Mouse (Mus musculus) right cerebral cortex, adult 18-20 months (tissue): ENCODE measurements around the gene Ankmy1.

ENCODE experiments used
- DNase-seq: peaks from one replicate; pipeline ENCODE4 v3.0.0; 2022; ENCODE audit warnings: mixed read lengths

Gene Ankmy1

DNA sequence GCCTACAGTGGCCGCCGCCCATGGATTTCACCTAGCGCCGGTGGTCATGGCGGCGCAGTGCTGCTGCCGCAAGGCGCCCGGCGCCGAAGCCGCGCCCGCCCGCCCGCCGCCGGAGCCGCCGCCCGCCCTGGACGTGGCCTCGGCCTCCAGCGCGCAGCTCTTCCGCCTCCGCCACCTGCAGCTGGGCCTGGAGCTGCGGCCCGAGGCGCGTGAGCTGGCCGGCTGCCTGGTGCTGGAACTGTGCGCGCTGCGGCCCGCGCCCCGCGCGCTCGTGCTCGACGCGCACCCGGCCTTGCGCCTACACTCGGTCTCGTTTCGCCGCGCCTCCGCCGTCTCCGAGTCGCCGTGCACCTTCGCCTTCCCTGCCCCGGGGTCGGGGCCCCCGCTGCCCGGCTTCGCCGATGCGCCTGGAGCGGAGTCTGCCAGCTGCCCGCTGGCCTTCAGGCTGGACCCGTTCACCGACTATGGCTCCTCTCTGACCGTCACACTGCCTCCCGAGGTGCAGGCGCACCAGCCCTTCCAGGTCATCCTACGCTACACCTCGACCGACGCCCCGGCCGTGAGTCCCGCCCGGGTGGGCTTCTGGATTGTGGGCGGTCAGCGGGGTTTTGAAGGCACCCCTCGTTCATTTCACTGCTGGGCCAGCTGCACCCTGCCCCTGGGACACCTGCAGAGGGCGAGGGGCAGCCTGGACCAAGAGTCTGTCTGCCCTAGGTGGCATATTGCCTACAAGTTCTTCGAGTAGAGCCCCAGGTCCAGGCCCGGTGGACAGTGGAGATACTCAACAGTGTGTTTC, 8.4 kb upstream of the Ankmy1 start:
- DNase-seq: peak; percentile 82

DNA sequence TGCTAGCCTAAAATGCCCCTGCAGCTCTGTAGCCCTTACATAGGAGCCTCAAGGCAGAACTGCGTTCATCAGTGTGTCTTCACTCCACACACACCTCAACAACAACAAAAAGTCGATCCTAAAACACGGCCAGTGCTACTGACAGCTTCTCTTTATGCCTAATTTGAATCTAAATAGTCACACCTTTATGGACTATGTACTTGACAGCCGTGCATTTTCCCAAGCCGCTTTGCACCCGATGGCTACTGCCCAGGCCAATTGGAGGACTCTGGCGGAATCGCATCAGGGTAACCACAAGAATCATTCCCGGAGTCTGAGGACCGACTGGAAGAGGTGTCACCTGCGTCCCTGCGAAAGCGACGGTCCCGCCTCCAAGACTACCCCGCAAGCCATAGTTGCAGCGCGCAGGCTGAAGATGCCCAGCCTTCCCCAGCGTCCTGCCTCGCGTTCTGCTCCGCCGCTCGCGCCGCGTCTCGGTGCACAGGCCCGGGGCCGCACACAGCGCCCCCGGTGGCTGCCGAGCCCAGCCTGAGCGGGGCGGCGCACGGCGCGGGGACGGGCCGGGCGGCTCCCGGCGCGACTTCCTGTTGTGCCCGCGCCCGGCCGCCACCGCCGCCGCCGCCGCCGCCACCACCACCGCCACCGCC, 7.7 kb upstream of the Ankmy1 start, which contains the start of gene Rnpepl1:
Gene Rnpepl1 (plus strand): TSS at position 545 of the 647 bp plus-strand sequence.
- peak; percentile 85 for DNase-seq

DNA sequence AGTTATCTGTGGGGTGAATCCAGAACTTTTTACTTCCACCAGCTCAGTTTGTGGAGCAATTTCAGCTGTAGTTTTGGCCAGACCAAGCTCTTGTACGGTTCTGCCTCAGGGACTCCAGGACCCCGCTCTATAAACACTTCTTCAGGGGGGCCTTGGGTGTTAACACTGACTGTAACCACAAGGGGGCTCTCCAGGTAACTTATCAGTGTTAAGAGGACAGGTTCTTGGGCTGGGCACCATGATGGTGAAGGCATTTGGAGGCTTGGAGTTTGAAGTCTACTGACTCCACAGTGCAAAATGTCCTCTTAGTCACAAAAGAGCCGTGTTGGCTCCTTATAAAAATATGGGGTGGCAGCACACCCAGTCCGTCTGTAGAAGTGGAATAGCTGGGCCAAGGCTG, 6.4 kb upstream of the Ankmy1 start:
- DNase-seq: no peak

DNA sequence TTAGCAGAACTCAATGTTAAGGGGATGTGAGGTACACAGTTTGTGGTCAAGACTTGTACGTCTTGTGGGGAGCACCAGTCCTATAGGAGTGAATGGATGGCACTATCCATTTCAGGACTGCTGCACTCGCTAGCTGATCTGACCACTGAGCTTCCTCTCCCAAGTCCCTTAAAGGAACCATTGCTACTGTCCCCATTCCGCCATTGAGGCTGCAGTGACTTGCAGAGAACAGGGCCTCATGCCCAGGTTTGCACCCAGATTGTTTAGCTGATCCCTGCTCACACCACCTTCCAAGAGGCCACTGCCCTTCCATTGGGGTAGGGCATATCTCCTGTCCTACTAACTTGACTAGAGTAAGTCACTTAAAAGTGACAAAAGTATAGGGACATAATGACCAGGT, 6.0 kb upstream of the Ankmy1 start:
- DNase-seq: no peak

DNA sequence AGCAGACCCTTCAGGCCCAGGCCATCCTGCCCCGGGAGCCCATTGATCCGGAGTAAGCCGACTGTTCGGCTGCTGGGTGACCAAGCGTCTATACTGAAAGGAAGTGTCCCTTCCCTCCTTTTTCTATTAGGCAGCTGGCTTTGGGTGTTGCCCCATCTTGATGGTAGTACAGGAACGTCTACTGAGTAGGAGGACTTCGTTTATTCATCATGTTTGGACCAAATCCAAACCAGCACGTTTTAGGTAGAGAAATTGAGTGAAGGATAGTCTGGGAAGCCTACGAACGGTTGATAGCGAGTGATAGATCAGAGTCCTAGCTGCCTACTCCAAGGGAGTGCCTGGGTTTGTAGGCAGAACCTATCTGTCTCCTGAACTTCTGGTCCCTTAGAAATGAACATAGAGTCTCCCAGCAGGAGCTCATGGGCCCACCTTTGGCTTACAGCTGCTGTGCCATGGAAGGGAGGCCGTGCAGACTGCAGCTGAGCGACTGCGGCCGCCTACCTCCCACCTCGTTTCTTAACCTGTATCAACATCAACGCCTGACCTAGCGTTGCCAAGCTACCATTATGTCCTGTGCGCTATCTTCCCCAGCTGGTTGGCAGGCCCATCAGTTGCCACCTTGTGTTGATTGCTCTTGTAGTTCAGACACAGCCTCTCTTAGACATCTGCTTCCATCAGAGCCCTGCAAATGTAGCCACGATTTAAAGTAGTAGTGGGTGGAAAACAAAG, 5.1 kb upstream of the Ankmy1 start:
- DNase-seq: no peak

DNA sequence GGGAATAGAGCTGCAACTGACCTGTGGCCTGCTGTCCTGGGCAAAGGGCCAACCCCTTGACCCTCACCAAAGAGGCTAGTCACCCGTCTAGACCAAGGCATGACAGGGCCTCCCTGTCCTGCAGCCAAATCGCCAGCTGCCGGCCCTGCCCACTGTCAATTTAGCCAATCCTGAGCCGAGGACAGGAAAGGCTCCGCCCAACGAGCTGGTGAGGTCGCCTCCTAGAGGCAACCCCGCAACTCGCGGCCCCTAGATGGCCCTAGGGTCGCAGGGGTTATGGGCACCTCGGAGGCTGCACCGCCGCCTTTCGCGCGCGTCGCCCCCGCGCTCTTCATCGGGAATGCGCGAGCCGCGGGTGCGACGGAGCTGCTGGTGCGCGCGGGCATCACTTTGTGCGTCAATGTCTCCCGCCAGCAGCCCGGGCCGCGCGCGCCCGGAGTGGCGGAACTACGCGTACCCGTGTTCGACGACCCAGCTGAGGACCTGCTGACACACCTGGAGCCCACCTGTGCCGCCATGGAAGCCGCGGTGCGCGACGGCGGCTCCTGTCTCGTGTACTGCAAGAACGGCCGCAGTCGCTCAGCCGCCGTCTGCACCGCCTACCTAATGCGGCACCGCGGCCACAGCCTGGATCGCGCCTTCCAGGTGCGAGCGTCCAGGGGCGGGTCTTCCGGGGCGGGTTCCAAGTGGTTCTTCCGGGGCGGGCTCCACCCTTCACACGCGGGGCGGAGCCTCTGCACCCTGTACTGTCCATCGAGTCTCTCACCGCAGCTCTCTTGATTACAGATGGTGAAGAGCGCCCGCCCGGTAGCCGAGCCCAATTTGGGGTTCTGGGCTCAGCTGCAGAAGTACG, 4.3 kb upstream of the Ankmy1 start, which contains the start of gene Dusp28:
Gene Dusp28 (plus strand): TSS at position 203 of the 853 bp plus-strand sequence.
- peak; percentile 89 for DNase-seq

DNA sequence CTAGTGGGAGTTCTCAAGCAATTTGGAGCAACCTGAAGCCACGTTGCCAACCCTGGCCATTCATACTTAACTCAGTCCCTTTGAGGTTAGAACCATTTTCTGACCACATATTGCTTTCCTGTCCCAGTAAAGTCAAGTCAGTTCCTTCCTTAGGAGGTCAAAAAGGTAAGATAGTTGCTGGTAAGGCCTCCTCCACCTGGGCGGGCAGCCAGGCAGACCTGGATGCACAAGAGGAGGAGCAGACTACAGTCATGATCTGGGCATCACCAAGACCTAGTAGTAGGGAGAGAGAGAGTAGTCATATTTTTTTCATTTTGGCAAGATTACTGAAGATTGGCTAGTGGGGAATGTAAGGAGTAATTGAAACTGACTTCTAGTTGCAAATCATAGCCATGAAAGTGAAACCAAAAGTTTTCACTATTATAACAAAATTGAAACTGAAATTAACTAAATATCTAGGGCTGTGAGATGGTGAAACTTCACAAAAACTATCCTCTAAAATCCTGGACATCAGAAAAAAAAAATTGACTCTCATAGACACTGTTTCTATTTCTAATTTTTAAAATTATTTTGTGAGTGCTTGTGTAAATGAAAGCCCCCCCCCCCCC, 3.1 kb upstream of the Ankmy1 start:
- DNase-seq: no peak

DNA sequence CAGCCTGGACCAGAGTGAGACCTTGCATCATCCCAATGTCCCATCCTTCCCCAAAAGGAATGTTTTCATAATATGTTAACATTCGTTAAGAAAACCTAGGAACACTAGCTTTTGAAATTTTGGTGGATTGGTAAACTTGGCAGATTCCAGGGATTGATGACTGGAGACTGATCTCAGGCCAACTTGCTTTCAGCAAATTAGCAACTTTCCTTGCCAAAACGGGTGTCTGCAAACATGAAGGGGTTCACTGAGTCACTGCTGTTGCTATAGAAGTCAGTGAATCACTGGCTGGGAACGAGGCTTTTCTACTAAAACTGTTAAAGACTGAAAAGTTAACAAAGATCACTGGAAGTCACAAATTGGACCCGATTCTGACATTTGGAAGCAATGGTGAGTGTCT, 921 bp upstream of the Ankmy1 start:
- peak; percentile 42 for DNase-seq

DNA sequence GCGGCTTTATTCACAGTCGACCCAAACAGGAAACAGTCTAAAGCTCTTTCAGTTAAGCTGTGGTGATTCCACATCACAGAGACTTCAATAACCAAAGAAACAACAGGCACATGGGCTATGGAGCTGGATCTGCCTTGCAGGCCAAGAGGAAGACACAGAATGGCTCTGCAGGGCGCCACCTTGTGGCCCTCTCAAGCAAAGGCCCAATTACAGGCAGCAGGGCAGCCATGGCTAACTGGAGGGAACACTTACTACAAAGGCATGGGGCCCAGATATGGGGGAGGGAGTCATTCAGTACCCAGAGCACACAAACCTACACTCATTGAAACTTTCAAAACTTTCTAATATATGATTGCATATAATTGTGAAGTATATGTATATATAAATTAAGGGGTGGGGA, 7.6 kb downstream of the Ankmy1 start:
- peak; percentile 87 for DNase-seq

DNA sequence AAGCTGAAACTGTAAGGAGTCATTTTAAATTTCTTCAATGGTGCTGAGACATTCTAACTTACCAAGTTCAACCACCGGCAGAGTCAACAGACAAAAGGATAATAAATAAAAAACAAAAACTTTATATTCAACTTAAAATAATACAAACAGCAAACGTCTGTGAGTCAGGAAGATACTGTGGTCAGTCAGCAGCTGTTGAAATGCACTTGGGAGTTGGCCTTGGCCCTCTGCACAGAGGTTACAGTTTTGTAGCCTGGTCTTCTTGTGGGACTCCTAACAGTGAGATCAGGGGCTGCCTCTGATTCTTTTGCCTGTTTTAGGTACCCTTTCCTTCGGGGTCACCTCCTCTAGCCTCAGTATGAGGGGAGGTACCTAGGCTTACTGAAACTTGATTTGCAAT, 8.8 kb downstream of the Ankmy1 start:
- DNase-seq: no peak

DNA sequence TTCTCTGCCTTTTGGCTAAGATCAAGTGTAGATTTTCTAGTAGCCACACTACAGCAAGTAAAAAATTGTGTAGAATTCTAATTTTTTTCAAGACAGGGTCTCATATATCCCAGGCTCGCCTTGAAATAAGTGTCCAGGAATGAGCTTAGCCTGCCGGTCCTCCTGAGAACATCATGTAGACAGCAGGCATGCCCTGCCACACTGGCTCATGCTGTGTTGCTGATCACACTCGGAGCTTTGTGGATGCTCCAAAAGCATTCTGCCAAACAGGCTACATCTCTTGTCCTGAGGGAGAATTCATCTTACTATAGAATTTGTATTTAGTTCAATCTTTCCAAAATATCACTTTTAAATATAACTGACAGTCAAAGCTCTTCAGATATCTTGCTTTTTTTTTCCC, 9.9 kb downstream of the Ankmy1 start:
- no peak for DNase-seq

DNA sequence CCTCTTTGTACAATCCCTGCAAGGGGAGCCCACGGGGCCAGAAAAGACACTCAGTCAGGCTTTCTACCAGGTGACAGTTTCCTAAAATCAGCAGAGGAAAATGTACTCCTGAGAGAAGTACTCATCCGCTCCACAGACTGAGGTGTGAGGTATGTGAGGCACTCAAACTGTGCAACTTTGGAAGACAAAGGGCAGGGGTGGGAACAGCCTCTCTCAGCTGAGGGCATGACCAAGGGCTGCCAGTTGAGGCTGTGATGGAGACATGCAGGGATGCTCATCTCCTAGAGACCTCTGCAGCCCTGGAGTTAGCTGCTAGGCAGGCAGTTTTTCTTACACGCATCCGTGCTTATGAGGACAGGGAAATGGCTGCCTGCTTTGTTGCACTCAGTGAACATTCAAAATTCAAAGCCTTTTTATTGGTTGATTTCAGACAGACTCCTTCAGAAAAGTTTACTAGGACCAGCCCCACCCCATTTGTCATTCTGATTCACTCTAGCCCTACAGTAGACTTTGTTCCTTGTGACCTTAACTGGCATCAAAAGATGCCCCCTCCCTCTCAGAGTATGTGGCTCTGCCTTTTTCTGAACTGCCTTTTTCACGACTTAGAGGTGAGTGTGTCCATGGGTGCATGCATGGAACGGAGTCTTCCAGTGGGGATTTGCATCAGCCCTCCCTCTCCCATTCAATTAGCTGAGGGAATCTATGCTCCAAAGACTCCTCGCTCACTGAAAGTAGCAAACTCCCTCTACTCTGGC, 13.6 kb downstream of the Ankmy1 start:
- no peak for DNase-seq

DNA sequence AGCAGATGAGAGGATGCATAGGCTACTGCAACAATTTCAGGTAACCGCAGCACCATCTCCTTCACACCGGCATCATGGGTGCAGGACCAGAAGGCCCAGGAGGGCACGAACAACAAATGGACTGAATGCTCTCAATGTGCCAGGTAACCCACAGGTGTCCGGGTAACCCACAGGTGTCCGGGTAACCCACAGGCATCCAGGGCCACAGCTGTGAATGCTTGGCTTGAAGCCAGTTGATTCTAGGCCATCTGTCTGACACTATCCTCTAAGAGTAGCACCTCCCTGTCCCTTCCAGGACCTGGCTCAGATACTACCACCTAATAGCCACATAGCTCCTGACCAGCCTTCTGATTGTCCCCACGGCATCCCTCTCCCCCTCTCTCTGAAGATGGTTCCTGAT, 20.7 kb downstream of the Ankmy1 start:
- DNase-seq: no peak

DNA sequence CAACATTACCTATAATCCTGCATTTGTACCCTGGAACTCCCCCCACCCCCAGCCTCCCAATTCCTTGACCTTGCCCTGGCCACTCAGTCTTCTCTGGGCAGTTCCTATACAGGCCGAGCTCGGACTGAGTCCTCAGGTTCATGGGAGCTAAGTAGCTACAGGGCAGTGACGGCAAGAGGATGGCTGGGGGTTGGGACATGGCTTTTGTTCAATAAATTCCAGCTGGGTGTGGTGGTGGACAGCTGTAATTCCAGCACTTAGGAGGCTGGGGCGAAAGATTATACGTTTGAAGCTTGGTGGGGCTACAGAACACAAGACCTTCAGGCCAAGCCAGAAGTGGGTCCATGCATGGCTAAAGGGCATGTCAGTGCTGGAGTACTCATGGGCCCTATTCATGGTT, 22.6 kb downstream of the Ankmy1 start:
- DNase-seq: no peak

DNA sequence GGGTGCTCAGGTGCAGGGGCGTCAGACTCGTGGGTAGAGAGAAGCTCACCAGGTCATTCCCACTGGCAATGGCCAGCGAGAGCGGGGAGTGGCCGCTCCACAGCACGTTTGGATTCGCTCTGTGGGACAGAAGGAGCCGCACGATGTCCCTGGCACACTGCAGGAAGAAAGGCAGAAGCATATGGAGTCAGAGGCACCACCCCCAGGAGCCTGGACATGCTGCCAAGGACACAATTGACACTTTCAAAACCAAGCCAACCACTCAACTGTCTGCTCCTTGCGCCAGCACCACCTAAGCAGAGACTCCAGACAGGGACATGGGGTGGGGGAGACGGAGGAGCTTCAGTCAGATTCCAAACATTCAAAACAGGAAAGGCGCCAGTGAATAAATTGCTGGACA, 23.4 kb downstream of the Ankmy1 start:
- DNase-seq: peak; percentile 73

DNA sequence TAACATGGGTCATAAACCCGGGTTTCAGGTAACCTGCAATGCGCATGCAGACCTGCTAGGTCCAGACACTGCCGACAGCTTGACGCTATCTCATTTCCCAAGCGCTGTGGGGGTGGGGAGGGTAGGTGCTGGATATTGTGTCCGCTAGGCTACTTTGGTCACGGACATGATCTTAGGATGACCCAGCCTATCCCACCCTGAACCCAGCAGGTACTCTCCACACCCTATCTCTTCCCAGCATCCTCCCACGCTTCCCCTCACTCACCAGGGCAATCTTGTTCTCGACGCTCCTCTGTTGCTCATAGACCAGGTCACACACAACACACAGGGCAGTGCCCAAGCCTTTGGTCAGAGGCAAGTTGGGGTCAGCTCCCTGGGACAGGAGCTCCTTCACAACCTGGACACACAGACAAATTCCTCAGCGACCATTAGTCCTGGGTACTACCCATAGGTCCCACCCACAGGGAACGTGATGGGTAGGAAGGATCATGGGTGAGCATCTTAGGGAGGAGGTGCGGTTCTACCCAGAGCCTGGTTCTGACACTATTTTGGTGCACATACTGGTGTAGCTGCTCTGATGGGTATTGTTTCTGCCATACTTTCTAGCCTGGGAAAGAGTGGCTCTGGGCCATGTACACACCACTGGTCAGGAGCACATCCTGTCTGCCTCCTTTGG, 24.5 kb downstream of the Ankmy1 start:
- no peak for DNase-seq

DNA sequence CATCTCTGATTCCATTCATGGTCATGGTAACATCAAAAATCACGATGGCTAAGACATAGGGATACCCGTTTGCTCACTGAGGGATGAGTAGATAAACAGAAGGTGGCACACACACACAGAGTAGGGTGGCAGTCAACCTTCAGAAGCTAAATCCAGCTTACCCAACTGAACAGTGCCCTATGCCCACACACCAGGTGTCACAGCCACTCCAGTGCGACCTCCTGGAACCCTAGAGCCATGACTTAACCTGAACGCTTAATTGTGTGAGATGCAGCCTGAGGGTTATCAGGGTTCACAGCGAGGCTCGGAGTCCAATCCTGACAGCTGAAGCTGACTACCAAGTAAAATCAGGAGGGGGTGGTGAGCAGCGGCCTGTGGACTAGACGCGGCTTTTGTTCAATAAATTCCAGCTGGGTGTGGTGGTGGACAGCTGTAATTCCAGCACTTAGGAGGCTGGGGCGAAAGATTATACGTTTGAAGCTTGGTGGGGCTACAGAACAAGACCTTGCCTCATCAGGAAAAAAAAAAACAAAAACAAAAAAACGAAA, 25.2 kb downstream of the Ankmy1 start:
- DNase-seq: no peak

DNA sequence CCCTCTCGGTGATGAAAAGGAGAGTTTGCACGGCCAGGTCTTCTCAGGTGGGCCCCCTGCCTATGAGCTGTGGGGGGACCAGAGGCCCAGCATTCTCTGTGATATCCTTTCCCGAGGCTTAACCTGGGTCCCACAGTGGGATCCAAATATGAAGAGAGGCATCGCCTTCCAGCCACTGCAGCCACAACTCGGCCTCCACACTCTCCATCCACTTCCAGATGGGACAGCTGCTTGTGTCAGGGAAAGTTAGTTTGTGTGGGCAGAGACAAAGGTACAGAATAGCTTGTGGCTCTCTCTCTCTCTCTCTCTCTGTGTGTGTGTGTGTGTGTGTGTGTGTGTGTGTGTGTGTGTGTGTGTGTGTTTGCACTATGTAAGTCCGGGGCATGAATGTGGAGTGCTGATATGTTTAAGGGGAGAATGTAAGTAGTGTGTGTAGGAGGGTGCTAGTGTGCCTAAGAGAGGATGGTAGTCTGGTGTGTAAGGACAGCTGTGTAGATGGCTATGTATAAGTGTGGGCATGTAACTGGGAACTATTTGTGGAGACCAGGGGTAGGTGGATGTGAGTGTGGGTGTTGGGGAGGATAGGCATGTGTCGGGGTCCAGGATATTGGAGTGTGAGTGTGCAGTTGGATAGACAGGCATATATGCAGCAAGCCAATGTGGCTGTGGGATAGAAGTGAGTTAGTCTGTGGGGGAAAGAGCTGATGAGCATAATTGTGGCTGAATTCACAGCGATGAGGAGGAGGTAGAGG, 27.2 kb downstream of the Ankmy1 start:
- peak; percentile 28 for DNase-seq

DNA sequence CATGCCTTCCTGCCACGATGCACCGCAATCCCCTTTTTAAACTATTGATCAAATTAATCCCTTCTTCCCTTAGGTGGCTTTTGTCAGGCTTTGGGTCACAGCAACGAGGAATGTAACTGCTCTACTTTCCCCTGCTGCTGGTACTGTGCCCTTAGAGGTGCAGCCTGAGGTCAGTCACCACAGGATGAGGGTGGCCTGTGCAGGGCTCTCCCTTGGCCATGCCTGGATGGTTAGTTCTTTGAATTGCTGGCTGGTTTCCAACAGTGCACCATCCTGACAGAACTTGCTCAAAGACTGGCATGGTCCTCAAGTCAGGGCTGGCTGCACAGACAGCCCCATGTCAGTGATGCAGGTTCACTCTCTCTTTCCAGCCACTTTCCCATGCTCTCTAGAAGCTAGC, 28.7 kb downstream of the Ankmy1 start:
- no peak for DNase-seq

DNA sequence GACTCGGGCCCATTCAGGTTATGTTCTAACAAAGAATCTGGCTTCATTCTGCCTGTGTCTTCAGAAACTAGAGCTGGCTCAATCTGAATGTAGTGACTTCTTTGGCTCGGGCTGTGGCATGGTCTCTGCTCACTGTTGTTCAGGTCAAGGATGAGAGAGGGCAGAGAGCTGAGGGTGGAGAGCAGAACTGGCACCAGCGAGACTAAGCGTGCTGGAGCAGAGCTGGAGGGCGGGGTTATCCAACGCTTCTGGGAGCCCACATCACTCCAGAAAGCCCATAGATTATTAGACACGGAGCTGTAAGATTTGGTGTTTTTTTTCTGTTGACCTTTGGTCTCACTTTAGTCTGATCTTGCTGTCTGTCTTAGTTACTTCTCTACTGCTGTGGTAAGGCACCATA, 30.0 kb downstream of the Ankmy1 start:
- no peak for DNase-seq
